Mouse (Mus musculus) kidney, postnatal 0 days (tissue): ENCODE measurements around the gene Dock10. TPM values are rescaled to one million over a fixed set of nuclear protein-coding genes. Genes with fewer than 3 reads are reported as not detected.

Experiments
- ATAC-seq: fragments of 200-750 bp; cut with Nextera tagmentation; replicated peaks from 2 replicates; pipeline ENCODE4 v1.8.0; 2017; ENCODE audit warnings: low read depth, moderate number of reproducible peaks, moderate TSS enrichment, moderate library complexity; ENCODE audit not compliant: low FRiP score
- DNase-seq: peaks from one replicate; pipeline ENCODE4 v3.0.0-alpha.2; 2016; ENCODE audit warnings: low spot score
- H3K27ac ChIP-seq: fragments of 300-500 bp; sonication (generic); 2 replicates; pipeline ENCODE4 v1.5.1; 2014; ENCODE audit warnings: mild to moderate bottlenecking
- H3K27me3 ChIP-seq: fragments of 300-500 bp; sonication (generic); 2 replicates; pipeline ENCODE4 v1.6.1; 2014; ENCODE audit warnings: low read length, mixed read lengths; ENCODE audit not compliant: insufficient read depth
- H3K36me3 ChIP-seq: fragments of 300-500 bp; sonication (generic); 2 replicates; pipeline ENCODE4 v1.6.1; 2014; ENCODE audit warnings: low read length, mixed read lengths; ENCODE audit not compliant: insufficient read depth
- H3K4me1 ChIP-seq: fragments of 300-500 bp; sonication (generic); replicated peaks from 2 replicates; pipeline ENCODE4 v1.6.1; 2014; ENCODE audit warnings: antibody characterized with exemption, low read length, mixed read lengths; ENCODE audit not compliant: insufficient read depth
- H3K4me2 ChIP-seq: fragments of 300-500 bp; sonication (generic); 2 replicates; pipeline ENCODE4 v1.6.1; 2014; ENCODE audit warnings: mild to moderate bottlenecking, low read length, moderate library complexity, mixed read lengths
- H3K4me3 ChIP-seq: fragments of 300-500 bp; sonication (generic); replicated peaks from 2 replicates; pipeline ENCODE4 v1.5.1; 2014; ENCODE audit warnings: low read depth, low read length
- H3K9ac ChIP-seq: fragments of 300-500 bp; sonication (generic); 2 replicates; pipeline ENCODE4 v1.6.1; 2014; ENCODE audit warnings: low read depth, low read length
- H3K9me3 ChIP-seq: fragments of 300-500 bp; sonication (generic); replicated peaks from 2 replicates; pipeline ENCODE4 v1.6.1; 2016; ENCODE audit warnings: low read length, inconsistent platforms, mixed read lengths
- CTCF ChIP-seq: IDR thresholded peaks from 2 replicates; pipeline ENCODE4 v1.5.1; 2016; ENCODE audit warnings: antibody characterized with exemption, low read depth, mild to moderate bottlenecking, moderate library complexity
- WGBS: fragments of 180-500 bp; shearing (Covaris S2); extraction: QIAGEN DNeasy Blood & Tissue Kit; methylation state at CpG from one replicate; pipeline ENCODE4 v1.1.7; 2014; 5-methylcytosine and 5-hydroxymethylcytosine counted together
- polyA plus RNA-seq: library from polyadenylated mRNA; unstranded; fragments of >200 nt; fragmentation: Nextera tagmentation; extraction: Ambion mirVana; gene quantifications from 2 replicates; pipeline ENCODE4 v1.2.1, GENCODE M21; 2015

Dock10 gene
- polyA plus RNA-seq, 1 experiment from 2014 or later = 2.6 TPM

- Histone ChIP-seq H3K9me3 (no peaks in the 10 kb centered on the region), H3K27me3 (no peaks in the 10 kb centered on the region), H3K9ac (no peak overlapping the region), H3K36me3 (no peaks in the 10 kb centered on the region), H3K27ac (no peak overlapping the region), H3K4me3 (no peak overlapping the region), H3K4me1 (no peaks in the 10 kb centered on the region), H3K4me2 (no peak overlapping the region)
- DNase-seq = no peak
- ATAC-seq = no peak
- 76% methylated on average over 2 of the region's 2 CpGs for WGBS
- TF ChIP-seq CTCF = no peak
These were observed 11.4 kb downstream of the Dock10 start for GRCm38 (mm10) chr1:80746691-80747463.

GRCm38 (mm10) chr1:80746195-80746594, 12.1 kb downstream of the Dock10 start:
- H3K36me3 ChIP-seq = no peaks in the 10 kb centered on the region
- H3K9ac ChIP-seq = no peak overlapping the region
- WGBS = 71% methylated on average over 6 of the region's 6 CpGs
- no peaks in the 10 kb centered on the region for H3K27me3 ChIP-seq
- no peak overlapping the region for H3K4me2 ChIP-seq
- H3K4me3 ChIP-seq = no peak overlapping the region
- H3K27ac ChIP-seq = no peak overlapping the region
- no peaks in the 10 kb centered on the region for H3K4me1 ChIP-seq
- ATAC-seq (no peak), DNase-seq (no peak)
- H3K9me3 ChIP-seq = no peaks in the 10 kb centered on the region
- TF ChIP-seq CTCF = no peak

GRCm38 (mm10) chr1:80739472-80739871, 18.9 kb downstream of the Dock10 start:
- Histone ChIP-seq H3K4me3 (no peak overlapping the region), H3K36me3 (no peaks in the 10 kb centered on the region), H3K4me1 (no peaks in the 10 kb centered on the region), H3K27ac (no peak overlapping the region), H3K9ac (no peak overlapping the region), H3K27me3 (no peaks in the 10 kb centered on the region), H3K4me2 (no peak overlapping the region), H3K9me3 (no peaks in the 10 kb centered on the region)
- WGBS = 44% methylated on average over 1 of the region's 1 CpGs
- ATAC-seq (no peak), DNase-seq (no peak)
- no peak for TF ChIP-seq CTCF

GRCm38 (mm10) chr1:80737812-80738391, 20.4 kb downstream of the Dock10 start:
- no peak overlapping the region for H3K9ac ChIP-seq
- WGBS = 62% methylated on average over 5 of the region's 5 CpGs
- no peaks in the 10 kb centered on the region for H3K27me3 ChIP-seq
- H3K9me3 ChIP-seq = no peaks in the 10 kb centered on the region
- no peak overlapping the region for H3K27ac ChIP-seq
- no peaks in the 10 kb centered on the region for H3K36me3 ChIP-seq
- DNase-seq (no peak), ATAC-seq (no peak)
- H3K4me1 ChIP-seq = no peaks in the 10 kb centered on the region
- TF ChIP-seq CTCF = no peak
- no peak overlapping the region for H3K4me3 ChIP-seq
- no peak overlapping the region for H3K4me2 ChIP-seq

GRCm38 (mm10) chr1:80730582-80730981, 27.7 kb downstream of the Dock10 start:
- 86% methylated on average over 5 of the region's 5 CpGs for WGBS

GRCm38 (mm10) chr1:80730174-80730573, 28.2 kb downstream of the Dock10 start:
- ATAC-seq = no peak
- Histone ChIP-seq H3K4me3 (no peak overlapping the region), H3K4me2 (no peak overlapping the region), H3K27me3 (no peaks in the 10 kb centered on the region), H3K9me3 (no peaks in the 10 kb centered on the region), H3K36me3 (no peaks in the 10 kb centered on the region), H3K4me1 (no peaks in the 10 kb centered on the region), H3K27ac (no peak overlapping the region), H3K9ac (no peak overlapping the region)
- 81% methylated on average over 4 of the region's 4 CpGs for WGBS
- no peak for TF ChIP-seq CTCF
- no peak for DNase-seq

More at GRCm38 (mm10) chr1:80730582-80730981, 27.7 kb downstream of the Dock10 start:
- DNase-seq (no peak), ATAC-seq (no peak)
- Histone ChIP-seq H3K36me3 (no peaks in the 10 kb centered on the region), H3K9ac (no peak overlapping the region), H3K4me3 (no peak overlapping the region), H3K27me3 (no peaks in the 10 kb centered on the region), H3K9me3 (no peaks in the 10 kb centered on the region), H3K4me2 (no peak overlapping the region), H3K27ac (no peak overlapping the region), H3K4me1 (no peaks in the 10 kb centered on the region)
- TF ChIP-seq CTCF = no peak
